Mouse (Mus musculus) heart, postnatal 0 days (tissue): ENCODE measurements around the gene Tns1.

Experiments used
- CTCF ChIP-seq: IDR thresholded peaks from 2 replicates; pipeline ENCODE4 v1.5.1; 2016; ENCODE audit warnings: antibody characterized with exemption, control low read depth, low read depth
- EP300 ChIP-seq: IDR thresholded peaks from 2 replicates; pipeline ENCODE4 v1.6.1; 2016; ENCODE audit warnings: antibody characterized with exemption, low read depth

- TF ChIP-seq CTCF (no peak), EP300 (no peak)
These were observed 196.4 kb downstream of the Tns1 start for GRCm38 (mm10) chr1:73927819-73928218.
